Mouse (Mus musculus): ENCODE measurements around the gene Slc30a2. TPM values are rescaled to one million over a fixed set of nuclear protein-coding genes. Genes with fewer than 3 reads are reported as not detected.
"Not testable (repeated sequence)": the region's sequence is repeated elsewhere in the genome, so short reads cannot be mapped to it uniquely, and the experiment has no call there.

Gene Slc30a2
- polyA plus RNA-seq, 1 experiment, result 0.20 TPM

- Histone ChIP-seq H3K27ac (ENCODE audit: insufficient read depth, low read length) (no peak overlapping the region), H3K4me1 (ENCODE audit: control insufficient read depth, insufficient read depth, low read length) (no peaks in the 10 kb centered on the region), H3K4me3 (replicated peaks; ENCODE audit: insufficient read depth, low read depth, low read length) (no peak overlapping the region), H3K27me3 (ENCODE audit: control insufficient read depth, insufficient read depth, low read length) (no peaks in the 10 kb centered on the region)
- no peak for DNase-seq
- 89% methylated on average over 8 of the region's 8 CpGs for WGBS
- no peak for TF ChIP-seq CTCF (IDR thresholded peaks at IDR 0.05; ENCODE audit: borderline replicate concordance, insufficient read depth, low read depth, low read length)
- no peak for TF ChIP-seq POLR2A (IDR thresholded peaks at IDR 0.05; ENCODE audit: borderline replicate concordance, insufficient read depth, low read length)
Observed at GRCm38 (mm10) chr4:134379510-134379909, 36.5 kb downstream of the Slc30a2 start.

DNA sequence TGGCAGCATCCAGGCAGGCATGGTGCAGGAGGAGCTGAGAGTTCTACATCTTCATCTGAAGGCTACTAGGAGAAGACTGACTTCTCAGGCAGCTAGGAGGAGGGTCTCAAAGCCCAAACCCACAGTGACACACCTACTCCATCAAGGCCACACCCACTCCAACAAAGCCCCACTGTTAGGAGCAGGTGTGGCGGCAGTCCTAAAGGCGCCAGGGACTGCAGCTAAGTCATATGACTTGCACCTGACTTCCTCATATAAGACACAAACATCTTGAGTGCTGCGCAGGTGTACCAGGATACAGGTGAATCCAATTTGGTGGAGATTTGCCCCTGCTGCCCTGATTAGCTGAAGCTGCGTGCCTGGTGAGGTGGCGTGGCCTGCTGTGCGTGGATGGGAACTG, 40.8 kb downstream of the Slc30a2 start, which contains the start of gene Extl1:
TSS of gene Extl1 (minus strand) at position 101 of the 400 bp plus-strand sequence.
- H3K27me3 ChIP-seq (ENCODE audit: control insufficient read depth, insufficient read depth, low read length); H3K27ac ChIP-seq (ENCODE audit: insufficient read depth, low read length); H3K4me1 ChIP-seq (ENCODE audit: control insufficient read depth, insufficient read depth, low read length); H3K4me3 ChIP-seq (replicated peaks; ENCODE audit: insufficient read depth, low read depth, low read length); DNase-seq: not testable (repeated sequence)
- WGBS, result 97% methylated on average over 3 of the region's 6 CpGs

- no peak overlapping the region for H3K4me3 ChIP-seq (replicated peaks; ENCODE audit: insufficient read depth, low read depth, low read length)
- no peak overlapping the region for H3K27ac ChIP-seq (ENCODE audit: insufficient read depth, low read length)
- TF ChIP-seq POLR2A (IDR thresholded peaks at IDR 0.05; ENCODE audit: borderline replicate concordance, insufficient read depth, low read length) (no peak), CTCF (IDR thresholded peaks at IDR 0.05; ENCODE audit: borderline replicate concordance, insufficient read depth, low read depth, low read length) (no peak)
- H3K4me1 ChIP-seq (ENCODE audit: control insufficient read depth, insufficient read depth, low read length), result no peaks in the 10 kb centered on the region
- DNase-seq, result no peak
- no peaks in the 10 kb centered on the region for H3K27me3 ChIP-seq (ENCODE audit: control insufficient read depth, insufficient read depth, low read length)
- WGBS, result 82% methylated on average over 6 of the region's 6 CpGs
Observed at GRCm38 (mm10) chr4:134387268-134387667, 44.3 kb downstream of the Slc30a2 start.

GRCm38 (mm10) chr4:134388397-134388796, 45.4 kb downstream of the Slc30a2 start:
- WGBS, result 18% methylated on average over 5 of the region's 5 CpGs
- Histone ChIP-seq H3K27me3 (ENCODE audit: control insufficient read depth, insufficient read depth, low read length) (no peaks in the 10 kb centered on the region), H3K27ac (ENCODE audit: insufficient read depth, low read length) (no peak overlapping the region), H3K4me1 (ENCODE audit: control insufficient read depth, insufficient read depth, low read length) (no peaks in the 10 kb centered on the region), H3K4me3 (replicated peaks; ENCODE audit: insufficient read depth, low read depth, low read length) (no peak overlapping the region)
- DNase-seq, result peak; percentile 55 to 71
- no peak for TF ChIP-seq POLR2A (IDR thresholded peaks at IDR 0.05; ENCODE audit: borderline replicate concordance, insufficient read depth, low read length)
- peak; percentile 73 for TF ChIP-seq CTCF (IDR thresholded peaks at IDR 0.05; ENCODE audit: borderline replicate concordance, insufficient read depth, low read depth, low read length)

- no peak for TF ChIP-seq POLR2A (IDR thresholded peaks at IDR 0.05; ENCODE audit: borderline replicate concordance, insufficient read depth, low read length)
- TF ChIP-seq CTCF (IDR thresholded peaks at IDR 0.05; ENCODE audit: borderline replicate concordance, insufficient read depth, low read depth, low read length), result no peak
- no peak for DNase-seq
- WGBS, result 85% methylated on average over 1 of the region's 1 CpGs
- Histone ChIP-seq H3K4me3 (replicated peaks; ENCODE audit: insufficient read depth, low read depth, low read length) (no peak overlapping the region), H3K27me3 (ENCODE audit: control insufficient read depth, insufficient read depth, low read length) (no peaks in the 10 kb centered on the region), H3K4me1 (ENCODE audit: control insufficient read depth, insufficient read depth, low read length) (no peaks in the 10 kb centered on the region), H3K27ac (ENCODE audit: insufficient read depth, low read length) (no peak overlapping the region)
Observed at GRCm38 (mm10) chr4:134391636-134392035, 48.7 kb downstream of the Slc30a2 start.

DNA sequence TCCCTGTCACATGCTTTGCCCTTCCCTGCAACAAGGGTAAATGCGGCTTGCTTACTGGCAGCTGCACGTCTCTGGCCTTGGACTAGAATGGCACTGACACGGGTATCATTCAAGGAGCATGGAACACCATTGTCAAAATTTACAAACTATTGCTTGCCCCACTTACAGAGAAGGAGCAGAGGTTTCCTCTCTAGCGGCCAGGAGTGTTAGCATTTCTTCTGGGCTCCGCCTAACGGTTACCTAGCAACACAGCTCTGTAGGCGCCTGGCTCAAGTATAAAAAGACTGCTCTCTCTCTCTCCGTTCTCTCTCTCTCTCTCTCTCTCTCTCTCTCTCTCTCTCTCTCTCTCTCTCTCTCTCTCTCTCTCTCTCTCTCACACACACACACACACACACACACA, 49.6 kb downstream of the Slc30a2 start:
- WGBS, result 12% methylated on average over 8 of the region's 8 CpGs
- DNase-seq, result no peak
- TF ChIP-seq CTCF (IDR thresholded peaks at IDR 0.05; ENCODE audit: borderline replicate concordance, insufficient read depth, low read depth, low read length) (no peak), POLR2A (IDR thresholded peaks at IDR 0.05; ENCODE audit: borderline replicate concordance, insufficient read depth, low read length) (no peak)
- Histone ChIP-seq H3K4me1 (ENCODE audit: control insufficient read depth, insufficient read depth, low read length) (no peaks in the 10 kb centered on the region; the same call in 1 of the 2 replicates), H3K27me3 (ENCODE audit: control insufficient read depth, insufficient read depth, low read length) (no peaks in the 10 kb centered on the region), H3K4me3 (replicated peaks; ENCODE audit: insufficient read depth, low read depth, low read length) (no peak overlapping the region), H3K27ac (ENCODE audit: insufficient read depth, low read length) (no peak overlapping the region)

GRCm38 (mm10) chr4:134393026-134393425, 50.0 kb downstream of the Slc30a2 start:
- no peak for DNase-seq

GRCm38 (mm10) chr4:134395142-134395541, 52.2 kb downstream of the Slc30a2 start:
- no peak overlapping the region for H3K27ac ChIP-seq (ENCODE audit: insufficient read depth, low read length)
- 92% methylated on average over 7 of the region's 7 CpGs for WGBS
- TF ChIP-seq POLR2A (IDR thresholded peaks at IDR 0.05; ENCODE audit: borderline replicate concordance, insufficient read depth, low read length) (no peak), CTCF (IDR thresholded peaks at IDR 0.05; ENCODE audit: borderline replicate concordance, insufficient read depth, low read depth, low read length) (no peak)

More at GRCm38 (mm10) chr4:134393026-134393425, 50.0 kb downstream of the Slc30a2 start:
- no peak overlapping the region for H3K4me3 ChIP-seq (replicated peaks; ENCODE audit: insufficient read depth, low read depth, low read length)
- no peak overlapping the region for H3K27ac ChIP-seq (ENCODE audit: insufficient read depth, low read length)
- WGBS, result 17% methylated on average over 12 of the region's 12 CpGs
- H3K4me1 ChIP-seq (ENCODE audit: control insufficient read depth, insufficient read depth, low read length), result peaks cover 3% of the 10 kb centered on the region
- no peaks in the 10 kb centered on the region for H3K27me3 ChIP-seq (ENCODE audit: control insufficient read depth, insufficient read depth, low read length)
- TF ChIP-seq CTCF (IDR thresholded peaks at IDR 0.05; ENCODE audit: borderline replicate concordance, insufficient read depth, low read depth, low read length) (no peak), POLR2A (IDR thresholded peaks at IDR 0.05; ENCODE audit: borderline replicate concordance, insufficient read depth, low read length) (no peak)

More at GRCm38 (mm10) chr4:134395142-134395541, 52.2 kb downstream of the Slc30a2 start:
- H3K27me3 ChIP-seq (ENCODE audit: control insufficient read depth, insufficient read depth, low read length), result no peaks in the 10 kb centered on the region
- no peak overlapping the region for H3K4me3 ChIP-seq (replicated peaks; ENCODE audit: insufficient read depth, low read depth, low read length)
- H3K4me1 ChIP-seq (ENCODE audit: control insufficient read depth, insufficient read depth, low read length), result peaks cover 4% of the 10 kb centered on the region
- no peak for DNase-seq

All from cerebellum, adult 2 months (tissue).